Mouse (Mus musculus): ENCODE measurements around the gene Rragd.
"Not testable (repeated sequence)": the region's sequence is repeated elsewhere in the genome, so short reads cannot be mapped to it uniquely, and the experiment has no call there.

Gene Rragd

GRCm38 (mm10) chr4:32982716-32983175 lies at the start of gene Rragd:
Gene Rragd, plus strand, starts transcription at chr4:32983037.
- peak; percentile 73 for DNase-seq (ENCODE audit: low spot score)

GRCm38 (mm10) chr4:32936762-32937341 lies 46.0 kb upstream of the Rragd start:
- DNase-seq (ENCODE audit: low spot score) = no peak

- no peak for DNase-seq (ENCODE audit: low spot score)
Measured at GRCm38 (mm10) chr4:32939521-32939920, 43.3 kb upstream of the Rragd start.

- no peak for DNase-seq (ENCODE audit: low spot score)
Measured at GRCm38 (mm10) chr4:32939964-32940363, 42.9 kb upstream of the Rragd start.

- DNase-seq (ENCODE audit: low spot score) = no peak
Measured at GRCm38 (mm10) chr4:32940984-32941383, 41.9 kb upstream of the Rragd start.

- DNase-seq (ENCODE audit: low spot score) = no peak
Measured at GRCm38 (mm10) chr4:32947631-32948030, 35.2 kb upstream of the Rragd start.

- no peak for DNase-seq (ENCODE audit: low spot score)
Measured at GRCm38 (mm10) chr4:32948696-32949095, 34.1 kb upstream of the Rragd start.

- DNase-seq (ENCODE audit: low spot score) = peak; percentile 90
Measured at GRCm38 (mm10) chr4:32950356-32951034, 32.3 kb upstream of the Rragd start, which contains the start of gene Ankrd6. Gene Ankrd6, minus strand, starts transcription at chr4:32950841.

GRCm38 (mm10) chr4:32951035-32951940 lies 31.5 kb upstream of the Rragd start:
- DNase-seq (ENCODE audit: low spot score) = no peak

GRCm38 (mm10) chr4:32952681-32953080 lies 30.2 kb upstream of the Rragd start:
- DNase-seq (ENCODE audit: low spot score) = no peak

- DNase-seq (ENCODE audit: low spot score) = no peak
Measured at GRCm38 (mm10) chr4:32956423-32956822, 26.4 kb upstream of the Rragd start.

- no peak for DNase-seq (ENCODE audit: low spot score)
Measured at GRCm38 (mm10) chr4:32961394-32961793, 21.4 kb upstream of the Rragd start.

GRCm38 (mm10) chr4:32964619-32965018 lies 18.2 kb upstream of the Rragd start:
- DNase-seq (ENCODE audit: low spot score) = not testable (repeated sequence)

- DNase-seq (ENCODE audit: low spot score) = no peak
Measured at GRCm38 (mm10) chr4:32977331-32977730, 5.5 kb upstream of the Rragd start.

GRCm38 (mm10) chr4:32980061-32980460 lies 2.8 kb upstream of the Rragd start:
- no peak for DNase-seq (ENCODE audit: low spot score)

- no peak for DNase-seq (ENCODE audit: low spot score)
Measured at GRCm38 (mm10) chr4:32981617-32982016, 1.2 kb upstream of the Rragd start.

GRCm38 (mm10) chr4:32982041-32982715 lies 659 bp upstream of the Rragd start:
- no peak for DNase-seq (ENCODE audit: low spot score)

GRCm38 (mm10) chr4:32983176-32984155 lies 629 bp downstream of the Rragd start:
- DNase-seq (ENCODE audit: low spot score) = peak; percentile 86

GRCm38 (mm10) chr4:32984242-32984641 lies 1.4 kb downstream of the Rragd start:
- no peak for DNase-seq (ENCODE audit: low spot score)

- DNase-seq (ENCODE audit: low spot score) = no peak
Measured at GRCm38 (mm10) chr4:32984801-32985675, 2.2 kb downstream of the Rragd start.

All from testis, postnatal 10 days (tissue).